Mouse (Mus musculus) MEL (cell line): Measurements from ENCODE around the gene Galnt6.

Source experiments
- CTCF ChIP-seq, 3 experiments: IDR thresholded peaks in 2 of 3; conservative IDR thresholded peaks in 1 of 3; 2 replicates each; pipeline ENCODE4 v1.5.1; 2011 to 2012; ENCODE audit warnings: low read length in 3 of 3, low read depth in 2 of 3, mild to moderate bottlenecking in 2 of 3, improper control_type of control experiment in 1 of 3, inconsistent platforms in 1 of 3, mixed read lengths in 1 of 3, moderate library complexity in 1 of 3; ENCODE audit not compliant: control insufficient read depth in 1 of 3, insufficient read depth in 1 of 3, poor library complexity in 1 of 3, severe bottlenecking in 1 of 3
- EP300 ChIP-seq, 2 experiments: IDR thresholded peaks; 2 replicates each; pipeline ENCODE4 v1.6.1; 2011; ENCODE audit warnings: improper control_type of control experiment in 2 of 2, low read length in 2 of 2, low read depth in 1 of 2, mild to moderate bottlenecking in 1 of 2
- GABPA ChIP-seq: IDR thresholded peaks from 2 replicates; pipeline ENCODE4 v1.6.1; 2012; ENCODE audit warnings: low read depth, mild to moderate bottlenecking, inconsistent platforms, low read length, improper control_type of control experiment, moderate library complexity
- GATA1 ChIP-seq: IDR thresholded peaks from 2 replicates; pipeline ENCODE4 v1.6.1; 2011; ENCODE audit warnings: low read depth, low read length, improper control_type of control experiment
- MAX ChIP-seq: IDR thresholded peaks from 2 replicates; pipeline ENCODE4 v1.6.1; 2011; ENCODE audit warnings: low read length, improper control_type of control experiment
- MXI1 ChIP-seq: IDR thresholded peaks from 2 replicates; pipeline ENCODE4 v1.6.1; 2011; ENCODE audit warnings: mild to moderate bottlenecking, low read depth, low read length, improper control_type of control experiment
- POLR2A ChIP-seq, 2 experiments: IDR thresholded peaks; 2 replicates each; pipeline ENCODE4 v1.6.1; 2011 to 2012; ENCODE audit warnings: low read length in 2 of 2, mild to moderate bottlenecking in 2 of 2, control low read depth in 1 of 2, improper control_type of control experiment in 1 of 2, low read depth in 1 of 2, moderate library complexity in 1 of 2; ENCODE audit not compliant: control insufficient read depth in 1 of 2, insufficient read depth in 1 of 2, poor library complexity in 1 of 2
- RAD21 ChIP-seq: IDR thresholded peaks from 2 replicates; pipeline ENCODE4 v1.6.1; 2011; ENCODE audit warnings: mild to moderate bottlenecking, low read depth, low read length, improper control_type of control experiment
- TBP ChIP-seq: IDR thresholded peaks from 2 replicates; pipeline ENCODE4 v1.8.0; 2011; ENCODE audit warnings: low read depth, low read length, improper control_type of control experiment
- USF1 ChIP-seq: IDR thresholded peaks from 2 replicates; pipeline ENCODE4 v1.6.1; 2014; ENCODE audit warnings: low read depth, mild to moderate bottlenecking, inconsistent platforms, low read length, improper control_type of control experiment, moderate library complexity

- TF ChIP-seq POLR2A (IDR thresholded peaks at IDR 0.05; ENCODE audit: control insufficient read depth in 1 of 2, insufficient read depth in 1 of 2, low read depth in 1 of 2, low read length in 2 of 2, poor library complexity in 1 of 2) = no peak
- no peak for TF ChIP-seq GATA1
- no peak for TF ChIP-seq MXI1
- TF ChIP-seq MAX = no peak
- no peak for TF ChIP-seq EP300 (IDR thresholded peaks at IDR 0.05; ENCODE audit: low read depth in 1 of 2, low read length in 2 of 2)
- TF ChIP-seq GABPA = no peak
- TF ChIP-seq RAD21 = no peak
- no peak for TF ChIP-seq USF1
- no peak for TF ChIP-seq CTCF (IDR thresholded peaks at IDR 0.05 in 2 of 3, conservative IDR thresholded peaks at IDR 0.05 in 1 of 3; ENCODE audit: control insufficient read depth in 1 of 3, insufficient read depth in 1 of 3, low read depth in 2 of 3, low read length in 3 of 3, poor library complexity in 1 of 3, severe bottlenecking in 1 of 3)
- TF ChIP-seq TBP = no peak
These were observed 83.0 kb downstream of the Galnt6 start for GRCm38 (mm10) chr15:100646161-100646560.
